Mouse (Mus musculus): Measurements from ENCODE around the gene Pm20d1. TPM values are rescaled to one million over a fixed set of nuclear protein-coding genes. Genes with fewer than 3 reads are reported as not detected.

Pm20d1 gene
- total RNA-seq, 2 experiments from 2014 or later, result 0.62 to 1.4 TPM

DNA sequence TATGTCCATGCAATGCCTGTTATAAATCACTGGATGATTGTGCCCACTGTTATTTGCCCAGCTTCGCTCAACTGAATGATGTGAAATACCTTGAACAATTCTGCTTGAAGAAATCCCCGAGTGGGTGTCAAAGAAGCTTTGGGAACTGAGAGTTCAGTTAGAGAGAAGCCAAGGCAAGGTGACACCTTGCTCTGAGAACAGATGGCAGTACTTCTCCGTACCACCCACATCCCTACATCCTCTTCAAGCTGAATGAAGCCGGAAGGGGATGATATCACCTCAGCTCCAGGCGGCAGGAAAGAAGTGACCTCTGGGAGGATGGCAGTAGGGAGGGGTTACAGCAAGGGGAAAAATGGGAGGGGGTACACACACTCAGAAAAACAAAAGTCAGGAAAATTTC is 26.4 kb downstream of the Pm20d1 start:
- intact Hi-C loops (cut with DNase I), result no loop called here
- DNase-seq (ENCODE audit: low spot score in 2 of 2), result peak in 1 of 2 experiments; percentile 50

DNA sequence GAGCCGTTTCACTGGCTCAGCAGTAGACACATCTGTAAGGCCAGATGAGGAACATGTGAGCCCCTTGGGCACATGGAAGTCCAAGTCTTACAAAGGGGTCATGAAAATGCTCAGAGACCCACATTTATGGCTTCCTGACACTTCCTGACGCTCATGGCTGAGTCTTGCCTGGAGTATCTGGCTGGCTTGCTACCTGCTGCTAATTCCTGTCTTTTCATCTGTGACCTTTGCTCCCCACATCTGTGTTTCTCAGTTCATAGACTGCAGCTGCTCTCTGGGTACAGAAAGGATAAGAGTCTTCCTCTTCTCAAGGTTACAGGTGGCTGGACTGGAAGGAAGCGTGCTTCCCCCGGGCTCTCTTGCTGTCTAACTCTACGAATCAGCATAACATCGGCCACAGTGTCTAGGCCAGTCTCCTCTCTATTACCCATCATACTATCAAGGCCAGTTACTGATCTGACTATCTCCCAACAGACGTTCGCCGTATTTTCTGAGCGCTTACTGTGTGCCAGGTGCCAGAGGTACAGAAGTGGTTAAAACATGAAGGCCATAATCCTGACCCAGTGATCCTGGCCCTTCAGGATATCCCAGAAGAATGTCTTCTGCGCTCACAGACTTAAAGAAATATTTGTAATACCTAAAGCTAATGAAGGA is 27.5 kb downstream of the Pm20d1 start:
- intact Hi-C loops (cut with DNase I), result no loop called here

DNA sequence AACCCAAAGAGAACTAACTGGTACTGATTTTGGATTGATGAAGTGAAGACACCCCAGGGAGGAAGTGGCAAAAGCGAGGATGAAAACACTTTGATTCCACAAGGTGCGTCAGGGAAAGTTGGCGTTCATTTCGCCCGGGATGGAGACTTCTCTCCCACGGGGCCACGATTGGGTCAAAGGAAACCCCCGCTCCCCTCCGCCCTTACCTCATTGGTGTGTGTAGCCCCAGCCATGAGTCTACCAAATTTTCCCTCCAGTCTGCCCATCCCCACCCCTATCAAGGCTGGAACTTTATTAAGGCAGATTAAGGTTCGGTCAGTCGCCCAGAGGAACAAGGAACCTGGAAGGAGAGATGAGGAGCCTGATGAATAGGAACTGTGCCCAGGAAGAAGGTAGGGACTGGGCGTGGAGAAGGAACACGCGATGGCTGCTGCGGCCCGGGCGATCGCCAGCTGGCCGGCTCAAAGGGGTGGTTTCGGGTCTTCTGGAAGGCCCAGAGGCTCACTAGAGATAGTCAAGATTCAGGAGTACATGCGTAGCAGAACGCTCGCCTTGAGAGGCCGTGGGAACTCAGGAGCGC is 30.1 kb downstream of the Pm20d1 start, which contains the start of gene Slc41a1:
Gene Slc41a1 (plus strand): TSS at position 287 of the 580 bp plus-strand sequence.
- intact Hi-C loops (cut with DNase I), result no loop called here
- DNase-seq (ENCODE audit: low spot score in 2 of 2), result no peak

More for the DNA sequence above, 27.5 kb downstream of the Pm20d1 start:
- DNase-seq (ENCODE audit: low spot score in 2 of 2), result no peak

DNA sequence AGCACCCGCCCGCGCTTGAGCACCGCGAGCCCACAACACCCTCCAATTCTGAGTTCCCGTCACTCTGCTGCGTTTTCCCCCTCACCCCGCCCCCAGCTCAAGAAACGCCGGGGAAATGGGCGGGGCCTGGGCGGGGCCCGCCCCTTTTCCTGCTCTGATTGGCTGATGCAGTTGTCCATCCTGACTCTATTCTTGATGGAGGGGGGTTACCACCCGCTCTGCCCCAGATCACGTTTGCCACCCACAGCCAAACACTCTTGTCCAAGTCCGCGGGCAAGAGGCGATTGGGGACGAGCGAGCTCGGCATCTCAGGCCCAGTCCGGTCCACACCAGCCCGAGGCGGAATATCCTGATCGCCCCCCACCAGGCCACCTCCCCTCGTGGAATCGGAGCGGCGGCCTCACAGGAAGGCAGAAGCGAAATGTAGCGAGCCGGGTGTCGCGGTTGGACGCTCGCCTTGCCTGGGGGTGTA is 30.6 kb downstream of the Pm20d1 start:
- intact Hi-C loops (cut with DNase I), result no loop called here

DNA sequence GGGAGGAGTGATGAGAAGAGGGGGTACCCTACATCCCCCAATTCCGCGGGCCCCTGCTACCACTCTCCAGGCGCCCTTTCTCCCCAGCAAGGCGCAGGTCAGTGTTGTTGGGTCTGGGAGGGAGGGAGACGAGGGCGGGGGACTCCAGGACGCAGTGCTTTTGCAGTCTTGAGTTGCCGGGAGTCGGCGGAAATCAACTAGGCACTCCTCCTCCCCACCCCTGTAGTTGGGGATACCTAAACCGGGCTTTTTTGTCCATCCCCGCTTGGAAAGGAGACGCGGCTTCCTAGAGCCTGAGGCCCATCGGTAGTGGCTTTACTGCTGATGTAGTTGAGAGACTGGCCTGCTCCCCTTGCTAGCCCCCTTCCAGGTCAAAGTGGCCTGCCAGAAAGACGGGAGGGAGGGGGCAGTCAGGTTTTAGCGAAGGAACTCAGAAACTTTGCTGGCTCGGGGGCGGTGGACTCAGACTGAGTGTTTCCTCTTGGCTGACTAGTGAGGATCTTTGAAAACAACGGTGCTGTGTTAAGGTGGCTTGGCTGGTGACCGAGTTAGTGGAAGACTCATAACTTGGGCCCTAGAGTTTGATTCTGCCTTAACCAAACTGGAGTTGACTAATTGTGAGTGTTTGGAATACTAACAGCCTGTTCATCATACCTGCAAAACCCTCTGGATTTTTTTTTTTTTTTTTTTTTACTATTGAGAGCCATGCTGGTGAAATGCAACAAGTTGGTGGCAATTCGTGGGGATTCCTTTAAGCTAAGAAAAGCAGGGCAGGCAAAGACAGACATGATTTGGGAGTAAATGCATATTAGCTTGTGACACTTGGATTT is 31.3 kb downstream of the Pm20d1 start:
- intact Hi-C loops (cut with DNase I), result no loop called here
- DNase-seq (ENCODE audit: low spot score in 2 of 2), result peak; percentile 24 to 40

More for the DNA sequence above, 30.6 kb downstream of the Pm20d1 start:
- peak; percentile 94 to 95 for DNase-seq (ENCODE audit: low spot score in 2 of 2)

DNA sequence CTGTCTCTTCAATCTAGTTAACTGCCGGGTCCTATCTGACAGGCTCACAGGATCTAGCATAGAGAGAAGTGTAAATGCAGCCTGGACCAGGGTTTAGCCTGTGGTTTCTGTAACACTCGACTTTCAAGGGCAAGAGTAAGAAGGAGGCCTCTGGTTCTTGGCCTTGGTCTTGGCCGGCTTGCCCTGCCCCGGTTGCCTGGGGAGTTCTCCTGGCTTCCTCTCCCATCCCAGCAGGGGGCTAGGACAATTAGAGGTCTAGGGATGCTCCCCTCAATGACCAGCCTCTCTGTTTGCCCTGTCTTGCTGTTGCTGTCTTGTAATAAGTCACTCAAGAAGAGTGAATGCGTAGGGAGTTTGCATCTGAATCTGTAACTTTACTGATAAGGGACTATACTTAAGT is 32.1 kb downstream of the Pm20d1 start:
- DNase-seq (ENCODE audit: low spot score in 2 of 2), result no peak
- intact Hi-C loops (cut with DNase I), result no loop called here

DNA sequence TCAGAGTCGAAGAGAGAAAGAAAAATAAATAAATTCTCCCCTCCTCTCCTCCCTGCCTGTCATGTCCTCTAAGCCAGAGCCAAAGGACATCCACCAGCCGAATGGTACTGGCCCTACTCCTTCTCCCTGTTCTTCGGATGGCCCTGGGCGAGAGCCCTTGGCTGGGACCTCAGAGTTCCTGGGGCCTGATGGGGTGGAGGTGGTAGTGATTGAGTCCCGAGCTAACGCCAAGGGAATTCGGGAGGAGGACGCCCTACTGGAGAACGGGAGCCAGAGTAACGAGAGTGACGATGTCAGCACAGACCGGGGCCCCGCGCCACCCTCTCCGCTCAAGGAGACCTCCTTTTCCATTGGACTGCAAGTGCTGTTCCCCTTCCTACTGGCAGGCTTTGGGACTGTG is 33.4 kb downstream of the Pm20d1 start:
- intact Hi-C loops (cut with DNase I), result no loop called here

DNA sequence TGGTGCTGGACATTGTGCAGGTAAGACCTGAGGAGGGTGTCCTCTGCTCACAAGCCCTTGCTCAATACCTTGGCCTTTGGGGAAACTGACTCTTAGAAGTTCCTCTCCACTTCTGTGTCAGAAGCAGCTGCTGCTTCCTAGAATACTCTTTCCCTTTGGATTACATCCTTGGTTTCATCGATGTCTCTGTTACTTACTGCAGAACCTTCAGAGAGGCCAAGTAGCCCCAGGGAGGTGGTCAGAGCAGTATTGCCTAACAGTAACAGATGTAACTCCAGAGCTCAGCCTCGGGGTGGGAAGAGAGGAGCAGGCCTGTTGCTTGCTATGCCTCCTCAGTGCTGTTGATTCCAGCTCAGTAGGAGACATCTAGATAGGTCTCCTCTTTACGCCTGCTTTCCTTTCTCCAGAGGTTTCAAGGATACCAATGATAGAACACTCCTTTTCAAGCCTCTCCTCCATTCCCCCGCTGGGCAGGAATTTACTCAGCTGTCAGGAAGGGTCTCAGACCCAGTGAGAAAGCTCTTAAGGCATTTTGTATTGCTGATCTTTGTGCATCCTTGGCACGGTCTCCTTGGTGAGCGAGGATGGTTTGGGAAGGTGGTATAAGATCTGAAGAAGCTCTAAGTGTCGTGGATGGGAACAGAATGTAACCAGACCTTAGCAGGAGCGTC is 33.9 kb downstream of the Pm20d1 start:
- intact Hi-C loops (cut with DNase I), result no loop called here
- DNase-seq (ENCODE audit: low spot score in 2 of 2), result no peak

More for the DNA sequence above, 33.4 kb downstream of the Pm20d1 start:
- DNase-seq (ENCODE audit: low spot score in 2 of 2), result no peak

DNA sequence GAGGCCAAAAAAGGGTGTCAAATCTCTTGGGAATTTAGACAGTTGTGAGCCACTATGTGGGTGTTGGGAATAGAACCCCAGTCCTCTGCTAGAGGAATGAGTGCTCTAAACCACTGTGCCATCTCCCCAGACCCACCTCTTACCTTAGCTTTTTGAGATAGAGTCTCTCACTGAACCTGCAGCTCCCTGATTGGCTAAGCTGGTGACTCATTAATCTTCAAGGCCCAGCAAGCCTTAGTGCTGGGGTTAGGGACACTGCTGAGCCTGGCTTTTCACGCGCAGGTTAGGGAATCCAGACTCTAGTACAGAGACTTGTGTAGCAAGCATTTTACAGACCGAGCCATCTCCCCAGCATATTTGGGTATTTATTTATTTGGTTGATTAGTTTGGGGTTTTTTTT is 39.9 kb downstream of the Pm20d1 start:
- intact Hi-C loops (cut with DNase I), result no loop called here
- DNase-seq (ENCODE audit: low spot score in 2 of 2), result no peak

DNA sequence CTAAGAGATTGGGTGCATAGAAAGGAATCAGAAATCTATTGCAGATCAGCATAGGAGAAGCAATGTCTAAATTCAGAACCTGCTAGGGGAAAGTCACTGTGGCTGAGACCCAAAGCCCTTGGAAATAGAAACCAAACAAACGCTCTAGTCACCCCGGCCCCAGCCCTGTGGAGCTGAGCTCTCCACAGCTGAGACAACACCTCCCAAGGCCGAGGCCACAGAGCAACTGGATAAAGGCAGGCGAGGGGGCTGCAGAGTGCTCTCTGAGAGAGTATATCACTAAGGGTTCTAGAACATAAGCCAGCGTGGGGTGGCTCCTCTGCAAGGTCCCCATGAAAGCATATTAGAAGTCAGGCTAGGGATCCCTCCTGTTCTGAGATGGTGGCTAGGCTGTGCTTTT is 41.4 kb downstream of the Pm20d1 start:
- intact Hi-C loops (cut with DNase I), result no loop called here
- DNase-seq (ENCODE audit: low spot score in 2 of 2), result no peak

DNA sequence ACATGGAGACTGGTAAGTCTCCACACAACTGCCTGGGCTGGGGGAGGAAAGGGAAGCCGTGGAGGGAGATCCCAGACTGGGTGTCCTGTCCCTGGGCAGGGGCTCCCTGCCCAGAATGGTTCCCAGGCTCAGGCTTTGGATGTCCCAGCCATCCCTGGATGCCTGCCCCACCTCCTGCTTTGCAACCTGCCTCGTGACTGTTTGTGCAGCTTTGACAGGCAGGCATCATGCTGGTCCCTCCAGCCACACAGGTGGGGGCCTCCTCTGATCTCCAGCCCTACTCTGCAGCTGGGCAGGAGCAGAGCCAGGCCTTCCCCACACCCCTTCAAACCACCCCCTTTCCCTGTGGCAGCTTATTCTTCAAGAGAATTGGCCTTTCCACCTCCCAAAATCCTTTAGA is 42.1 kb downstream of the Pm20d1 start:
- peak in 1 of 2 experiments; percentile 45 for DNase-seq (ENCODE audit: low spot score in 2 of 2)
- intact Hi-C loops (cut with DNase I), result no loop called here

DNA sequence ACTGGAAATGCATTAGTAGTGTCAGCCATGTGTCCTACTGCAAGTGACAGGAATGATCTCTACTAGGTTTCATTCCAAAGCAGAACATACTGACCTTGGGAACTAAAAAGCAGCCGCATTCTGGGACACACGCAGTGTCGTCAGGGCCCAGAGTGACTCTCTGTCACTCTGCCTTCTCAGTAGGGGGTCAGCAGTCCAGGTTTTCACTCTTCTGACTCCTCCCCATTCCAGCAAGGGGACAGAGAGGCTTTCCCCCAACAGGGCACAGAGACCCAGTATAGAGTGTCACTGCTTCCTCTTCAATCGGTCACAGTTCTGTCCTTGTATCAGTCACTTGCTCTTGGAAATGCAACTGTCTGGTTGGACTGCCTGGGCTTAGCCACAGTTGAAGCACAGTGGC is 45.0 kb downstream of the Pm20d1 start:
- intact Hi-C loops (cut with DNase I), result loop anchor here (5.0 kb wide), 1 partner anchor 75 kb away; no protein-coding TSS in a partner anchor
- DNase-seq (ENCODE audit: low spot score in 2 of 2), result no peak

DNA sequence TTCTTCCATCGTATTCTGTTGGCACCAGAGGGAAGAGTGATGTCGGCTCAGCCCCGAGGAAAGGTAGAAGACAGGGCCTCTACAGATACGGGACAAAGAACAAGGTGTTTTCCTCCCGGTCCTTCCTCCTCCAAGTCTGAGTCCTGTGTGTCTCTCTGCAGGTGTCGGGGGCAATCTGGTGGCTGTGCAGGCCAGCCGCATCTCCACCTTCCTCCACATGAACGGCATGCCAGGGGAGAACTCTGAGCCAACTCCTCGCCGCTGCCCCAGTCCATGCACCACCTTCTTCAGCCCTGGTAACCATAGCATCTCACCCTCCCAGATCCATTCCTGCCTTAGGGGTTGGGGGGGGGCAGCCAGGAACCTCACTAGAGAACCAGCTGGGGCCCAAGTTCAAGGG is 46.6 kb downstream of the Pm20d1 start:
- DNase-seq (ENCODE audit: low spot score in 2 of 2), result no peak

DNA sequence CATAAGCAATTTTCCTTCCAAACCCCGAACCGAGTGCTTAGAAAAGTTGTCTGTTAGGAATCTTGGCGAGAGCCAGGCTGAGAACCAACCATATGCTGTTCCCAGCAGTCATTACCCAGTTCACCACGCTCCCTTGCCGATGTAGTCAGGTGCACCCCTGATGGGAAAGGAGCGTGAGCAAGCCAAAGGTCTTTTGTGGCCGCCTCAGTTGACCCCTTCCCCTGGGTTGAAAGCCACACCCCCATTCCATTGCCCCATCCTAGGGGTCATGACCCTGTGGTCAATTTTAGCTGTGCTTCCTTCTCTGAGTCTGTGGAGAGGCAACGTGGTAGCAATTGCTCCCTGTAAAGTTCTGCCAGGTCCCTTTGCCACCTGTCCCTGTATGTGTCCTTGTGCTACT is 47.7 kb downstream of the Pm20d1 start:
- intact Hi-C loops (cut with DNase I), result loop anchor here (5.0 kb wide), 1 partner anchor 78 kb away; no protein-coding TSS in a partner anchor
- DNase-seq (ENCODE audit: low spot score in 2 of 2), result no peak

More for the DNA sequence above, 46.6 kb downstream of the Pm20d1 start:
- intact Hi-C loops (cut with DNase I), result loop anchor here (5.0 kb wide), 1 partner anchor 76 kb away; no protein-coding TSS in a partner anchor

DNA sequence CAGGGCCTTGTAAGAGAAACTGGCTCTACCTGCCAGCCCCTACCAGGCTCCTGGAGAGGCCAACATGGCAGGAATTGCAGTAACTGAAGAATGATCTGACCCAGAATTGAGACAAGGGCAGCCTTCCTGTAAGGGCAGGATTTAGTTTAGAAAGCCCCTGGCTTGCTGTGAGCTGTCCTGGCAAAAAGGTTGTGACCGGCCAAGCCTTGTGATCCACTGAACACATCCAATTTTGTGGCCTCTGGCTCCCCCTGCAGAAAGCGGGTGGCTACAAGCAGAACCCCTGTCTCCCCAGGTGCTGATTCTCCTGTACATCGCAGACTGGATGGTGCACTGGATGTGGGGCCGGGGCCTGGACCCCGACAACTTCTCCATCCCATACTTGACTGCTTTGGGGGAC is 49.1 kb downstream of the Pm20d1 start:
- intact Hi-C loops (cut with DNase I), result loop anchor here (1.0 kb wide), 1 partner anchor 134 kb away; no protein-coding TSS in a partner anchor
- peak in 1 of 2 experiments; percentile 57 for DNase-seq (ENCODE audit: low spot score in 2 of 2)

DNA sequence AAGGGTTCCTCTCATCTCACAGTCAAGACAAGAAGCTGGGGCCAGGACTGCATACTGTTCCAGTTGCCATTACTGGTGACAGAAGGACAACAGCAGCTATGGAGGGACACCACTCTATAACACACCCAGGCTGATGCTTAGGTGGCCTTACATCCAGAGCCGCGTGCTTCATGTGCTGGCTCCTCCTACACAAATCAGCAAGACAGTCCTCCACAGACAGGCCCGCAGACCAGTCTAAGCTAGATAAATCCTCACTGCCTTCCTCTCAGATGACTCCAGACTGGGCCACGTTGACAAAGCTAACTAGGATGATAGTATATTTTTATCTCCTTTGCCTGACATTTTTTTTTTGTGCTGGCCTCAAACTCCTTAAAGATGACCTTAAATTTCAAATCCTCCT is 64.6 kb downstream of the Pm20d1 start:
- no peak for DNase-seq (ENCODE audit: low spot score in 2 of 2)
- intact Hi-C loops (cut with DNase I), result no loop called here

DNA sequence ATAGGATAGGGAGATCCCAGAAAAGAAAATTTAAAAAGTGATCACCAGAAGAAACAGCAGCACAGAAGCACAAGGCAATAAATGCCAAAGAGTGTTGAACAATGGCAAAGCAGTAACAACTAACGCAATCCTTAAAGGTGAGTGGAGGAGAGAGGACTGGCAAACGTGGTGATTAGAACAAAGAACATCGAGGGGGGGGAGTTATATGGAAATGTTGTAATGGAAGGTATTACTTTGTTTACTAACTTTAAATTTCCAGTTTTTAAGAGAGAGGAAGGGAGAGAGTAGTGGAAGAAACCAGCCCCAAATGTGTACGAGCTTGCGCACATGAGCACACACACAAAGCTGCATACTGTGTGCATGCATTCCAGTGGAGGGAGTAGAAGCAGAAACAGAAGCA is 68.4 kb downstream of the Pm20d1 start:
- intact Hi-C loops (cut with DNase I), result no loop called here
- DNase-seq (ENCODE audit: low spot score in 2 of 2), result no peak

DNA sequence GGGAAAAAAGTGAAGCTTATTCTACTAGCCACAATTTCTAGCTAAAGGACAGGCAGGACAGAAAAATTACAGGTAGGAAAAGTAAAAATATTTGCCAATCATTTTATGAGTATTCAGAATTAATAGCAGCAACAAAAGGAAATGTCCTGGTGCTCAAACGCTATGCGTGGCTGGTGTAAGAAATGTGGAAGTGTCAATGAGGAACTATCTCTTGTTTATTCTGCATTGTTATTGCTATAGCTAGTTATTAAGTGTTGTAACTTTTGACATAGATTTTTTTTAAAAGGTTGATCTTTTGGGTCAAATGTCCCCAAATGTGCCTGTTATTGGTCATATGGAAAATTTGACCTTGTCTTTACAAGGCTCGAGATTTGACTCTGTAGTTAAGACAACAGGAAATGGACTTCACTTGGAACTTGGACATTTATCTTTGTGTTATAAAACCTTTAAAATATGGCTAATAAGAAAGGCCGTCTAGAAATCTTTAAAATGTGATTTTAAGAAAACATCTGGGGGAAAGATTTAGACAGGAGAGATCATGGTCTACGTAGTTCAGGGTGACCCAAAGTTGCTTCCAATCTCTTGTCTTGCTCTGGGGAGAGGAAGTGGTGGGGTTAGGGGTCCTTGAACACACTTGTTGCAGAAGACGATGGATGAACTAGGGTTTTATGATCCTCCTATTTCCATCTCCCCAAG is 69.3 kb downstream of the Pm20d1 start:
- intact Hi-C loops (cut with DNase I), result no loop called here
- DNase-seq (ENCODE audit: low spot score in 2 of 2), result no peak

Measured in left cerebral cortex, postnatal 14 days (tissue).